In genomic region chr19:4383306-4383705, GRCm38 (mm10) we compare ENCODE assay signal across 22 mouse cellular contexts. TPM values are rescaled to one million over a fixed set of nuclear protein-coding genes. Genes with fewer than 3 reads are reported as not detected.
DNase-seq lines count a peak whose midpoint lies in the region; ATAC-seq and TF ChIP-seq lines count a peak whose summit lies in the region.
"Had no signal": no experiment of that assay in that cellular context is flagged by ENCODE, and none has a peak within 500 bp of the region (broad histone marks: within the 10 kb centered on the region; RNA-seq: fewer than 3 reads in every experiment).

No protein-coding gene starts in this region.

- TF ChIP-seq CTCF in lung, embryonic 14.5 days (IDR thresholded peaks at IDR 0.05; ENCODE audit: low read depth): no peak
- no peak for TF ChIP-seq CTCF in lung, postnatal 0 days (IDR thresholded peaks at IDR 0.05)

- ATAC-seq in lung, embryonic 14.5 days (ENCODE audit: insufficient read depth): no peak
- ATAC-seq in lung, postnatal 0 days: no peak
- ATAC-seq: forebrain, embryonic 16.5 days had no signal

- no peaks in the 10 kb centered on the region for H3K4me1 ChIP-seq in lung, embryonic 14.5 days (ENCODE audit: insufficient read depth)
- no peaks in the 10 kb centered on the region for H3K4me1 ChIP-seq in lung, postnatal 0 days (ENCODE audit: insufficient read depth, low read depth, low read length)
- H3K4me1 ChIP-seq: embryonic facial prominence, embryonic 13.5 days; forebrain, embryonic 12.5 days; hindbrain, embryonic 10.5 days had no signal

- peaks cover 27% of the 10 kb centered on the region for H3K36me3 ChIP-seq in lung, embryonic 14.5 days (ENCODE audit: insufficient read depth)
- no peaks in the 10 kb centered on the region for H3K36me3 ChIP-seq in lung, postnatal 0 days (ENCODE audit: insufficient read depth, low read length)

- no peak overlapping the region for H3K4me3 ChIP-seq in lung, embryonic 14.5 days (ENCODE audit: low read depth, low read length)
- H3K4me3 ChIP-seq in lung, postnatal 0 days (ENCODE audit: low read depth, low read length): no peak overlapping the region
- H3K4me3 ChIP-seq: embryonic facial prominence, embryonic 13.5 days; forebrain, embryonic 12.5 days; heart, adult 2 months; heart, embryonic 15.5 days; hindbrain, embryonic 10.5 days had no signal

- no peaks in the 10 kb centered on the region for H3K27me3 ChIP-seq in lung, embryonic 14.5 days (ENCODE audit: insufficient read depth, low read length)
- H3K27me3 ChIP-seq in lung, postnatal 0 days (replicated peaks; ENCODE audit: insufficient read depth, low read length): no peaks in the 10 kb centered on the region
- H3K27me3 ChIP-seq: CH12.LX; embryonic facial prominence, embryonic 13.5 days; forebrain, embryonic 12.5 days; heart, embryonic 15.5 days had no signal

- DNase-seq in adrenal gland, postnatal 14 days: peak; percentile 21
- no peak for DNase-seq in adrenal gland, postnatal 25 days
- DNase-seq in kidney, postnatal 14 days: peak; percentile 14
- DNase-seq in kidney, postnatal 10 days: no peak
- DNase-seq in lung, embryonic 14.5 days: peak; percentile 12
- no peak for DNase-seq in lung, postnatal 0 days (ENCODE audit: low spot score)
- DNase-seq in NIH3T3 (ENCODE audit: low read depth): peak; percentile 24
- DNase-seq in cerebellum, adult 9-10 months: no peak
- DNase-seq: cerebellum, adult 11 months; cerebellum, adult 8-10 months; cerebellum, postnatal 25 days; gastrocnemius, postnatal 10 days; heart, adult 2 months; heart, postnatal 14 days had no signal

- H3K27ac ChIP-seq in lung, embryonic 14.5 days (ENCODE audit: low read depth): no peak overlapping the region
- no peak overlapping the region for H3K27ac ChIP-seq in lung, postnatal 0 days (ENCODE audit: low read length)
- H3K27ac ChIP-seq: embryonic facial prominence, embryonic 13.5 days; forebrain, embryonic 12.5 days; heart, adult 2 months; heart, embryonic 15.5 days; hindbrain, embryonic 10.5 days; hindbrain, embryonic 14.5 days had no signal

- no peak overlapping the region for H3K4me2 ChIP-seq in lung, embryonic 14.5 days
- H3K4me2 ChIP-seq in lung, postnatal 0 days (replicated peaks; ENCODE audit: low read depth, low read length): no peak overlapping the region
- H3K4me2 ChIP-seq: embryonic facial prominence, embryonic 13.5 days; forebrain, embryonic 12.5 days; heart, embryonic 11.5 days; heart, embryonic 15.5 days; hindbrain, embryonic 14.5 days had no signal

- H3K9ac ChIP-seq in lung, embryonic 14.5 days: no peak overlapping the region
- no peak overlapping the region for H3K9ac ChIP-seq in lung, postnatal 0 days (replicated peaks; ENCODE audit: low read depth)
- H3K9ac ChIP-seq: embryonic facial prominence, embryonic 13.5 days; forebrain, embryonic 12.5 days; heart, embryonic 15.5 days; hindbrain, embryonic 14.5 days had no signal

- H3K9me3 ChIP-seq in lung, embryonic 14.5 days (ENCODE audit: low read depth, low read length): no peaks in the 10 kb centered on the region
- H3K9me3 ChIP-seq in lung, postnatal 0 days (ENCODE audit: low read length): no peaks in the 10 kb centered on the region
- H3K9me3 ChIP-seq: embryonic facial prominence, embryonic 13.5 days; forebrain, embryonic 12.5 days; heart, embryonic 15.5 days; hindbrain, embryonic 10.5 days had no signal

- TF ChIP-seq EP300 in lung, postnatal 0 days (IDR thresholded peaks at IDR 0.05): no peak

RNA-seq across cellular contexts. Expression of gene Kdm2a, which starts 14.8 kb away (rescaled TPM):
- 96.2 and 111 TPM in 2 replicates for total RNA-seq in adrenal gland, postnatal 14 days (2021)
- 116 and 131 TPM in 2 replicates for total RNA-seq in adrenal gland, postnatal 25 days (2021)
- polyA plus RNA-seq in lung, embryonic 14.5 days (2014; fragmentation: Nextera tagmentation; extraction: Ambion mirVana): 56.2 and 63.1 TPM in 2 replicates
- 16.5 and 18.5 TPM in 2 replicates for polyA plus RNA-seq in lung, postnatal 0 days (2015; fragmentation: Nextera tagmentation; extraction: Ambion mirVana)

RNA-seq across cellular contexts. Expression of gene Rhod, which starts 55.9 kb away (rescaled TPM):
- 14.1 and 17.3 TPM in 2 replicates for total RNA-seq in adrenal gland, postnatal 14 days (2021)
- 26.8 and 30.4 TPM in 2 replicates for total RNA-seq in adrenal gland, postnatal 25 days (2021)
- 33.7 and 46.0 TPM in 2 replicates for polyA plus RNA-seq in lung, embryonic 14.5 days (2014; fragmentation: Nextera tagmentation; extraction: Ambion mirVana)
- 25.0 and 25.1 TPM in 2 replicates for polyA plus RNA-seq in lung, postnatal 0 days (2015; fragmentation: Nextera tagmentation; extraction: Ambion mirVana)

Comparison
In these comparisons a context has a peak if more than half of its experiments do, and no peak if none do; other contexts are left out.
1. DNase-seq: peak in adrenal gland, postnatal 14 days (single experiment), kidney, postnatal 14 days (single experiment), lung, embryonic 14.5 days (single experiment) and NIH3T3 (single experiment); none in adrenal gland, postnatal 25 days (single experiment), kidney, postnatal 10 days (single experiment), lung, postnatal 0 days (single experiment) and cerebellum, adult 9-10 months (single experiment).